Mouse (Mus musculus): ENCODE measurements around the gene Ttc32.

Ttc32 gene

DNA sequence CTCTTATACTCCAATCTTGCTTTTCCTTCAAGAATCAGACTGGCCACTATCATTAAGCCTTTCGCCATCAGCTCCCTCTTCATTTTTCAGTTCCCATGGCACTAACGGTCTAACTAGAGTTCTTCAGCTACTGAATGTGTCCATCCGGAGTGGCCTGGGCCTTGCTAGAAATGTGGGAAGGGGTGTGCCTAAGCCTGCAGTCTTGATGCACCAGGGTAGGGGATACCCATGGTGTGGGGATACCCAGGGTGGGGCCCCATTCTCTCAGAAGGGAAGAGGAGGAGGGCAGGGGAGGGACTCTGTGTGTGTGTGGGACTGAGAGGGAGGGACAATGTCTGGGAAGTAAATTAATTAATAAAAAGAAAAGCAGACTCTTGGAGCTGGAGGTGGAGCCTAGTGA, 13.0 kb downstream of the Ttc32 start:
- in situ Hi-C loops (cut with MboI, MseI) = loop anchor here (25.0 kb wide), 1 partner anchor 680 kb away; no protein-coding TSS in a partner anchor

DNA sequence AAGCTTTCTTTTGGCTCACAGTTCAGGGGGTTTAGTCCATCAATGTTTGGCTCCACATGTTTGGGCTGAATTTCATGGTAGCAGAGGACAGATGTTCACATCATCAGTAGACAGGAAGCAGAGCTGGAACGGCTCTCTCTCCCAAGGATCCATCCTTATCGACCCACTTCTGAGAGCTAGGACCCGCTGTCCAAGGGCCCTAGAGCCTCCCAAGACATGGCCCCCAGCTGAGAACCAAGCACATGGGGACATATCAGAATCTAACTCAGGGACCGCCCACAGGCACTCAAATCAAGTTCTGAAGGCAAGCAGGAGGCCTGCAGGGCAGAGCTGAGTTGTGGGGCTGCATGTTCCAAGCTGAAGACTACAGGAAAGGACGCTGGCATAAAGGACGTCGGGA, 14.9 kb downstream of the Ttc32 start:
- in situ Hi-C loops (cut with MboI, MseI) = loop anchor here (5.0 to 25.0 kb wide), 2 partner anchors 682 to 1548 kb away; no protein-coding TSS in a partner anchor

DNA sequence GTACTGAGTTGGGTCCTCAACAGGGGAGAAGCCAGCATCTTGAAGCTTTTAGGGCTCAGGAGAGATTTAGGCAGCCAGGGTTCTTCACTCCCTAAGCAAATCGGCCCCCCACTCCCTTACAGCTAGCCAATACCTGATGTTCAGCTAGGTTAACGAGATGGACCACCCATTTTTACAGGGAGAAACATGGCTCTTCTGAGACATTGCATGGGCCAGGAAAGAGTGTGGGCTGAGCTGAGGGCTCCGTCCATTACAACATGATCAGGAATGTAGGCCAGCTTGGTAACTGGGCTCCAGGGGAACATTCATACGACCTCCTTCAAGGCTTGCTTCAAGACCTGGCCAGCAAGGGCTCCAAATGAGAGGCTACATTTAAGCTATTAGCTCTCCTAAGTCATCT, 16.9 kb downstream of the Ttc32 start:
- in situ Hi-C loops (cut with MboI, MseI) = loop anchor here (5.0 to 25.0 kb wide), 2 partner anchors 684 to 1546 kb away; no protein-coding TSS in a partner anchor

DNA sequence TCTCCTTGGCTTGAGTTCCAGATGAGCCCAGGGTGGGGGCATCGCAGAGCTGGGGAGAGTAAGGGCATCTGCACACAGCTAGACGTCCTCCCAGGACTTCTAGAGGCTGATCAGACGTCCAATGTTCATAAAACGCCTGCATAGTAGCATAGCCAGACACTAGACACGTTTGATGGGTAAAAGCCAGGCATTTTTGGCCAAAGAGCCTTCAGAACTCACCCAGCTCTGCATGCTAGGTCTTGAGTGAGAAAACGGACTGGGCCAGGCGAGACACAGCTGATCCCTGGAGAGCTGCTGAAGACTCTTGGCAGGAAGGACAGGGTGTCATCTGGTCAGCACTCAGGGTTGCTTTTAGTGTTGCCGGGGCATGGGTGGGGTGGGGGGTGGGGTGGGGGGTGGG, 18.3 kb downstream of the Ttc32 start:
- in situ Hi-C loops (cut with MboI, MseI) = loop anchor here (5.0 to 25.0 kb wide), 2 partner anchors 686 to 1544 kb away; no protein-coding TSS in a partner anchor

DNA sequence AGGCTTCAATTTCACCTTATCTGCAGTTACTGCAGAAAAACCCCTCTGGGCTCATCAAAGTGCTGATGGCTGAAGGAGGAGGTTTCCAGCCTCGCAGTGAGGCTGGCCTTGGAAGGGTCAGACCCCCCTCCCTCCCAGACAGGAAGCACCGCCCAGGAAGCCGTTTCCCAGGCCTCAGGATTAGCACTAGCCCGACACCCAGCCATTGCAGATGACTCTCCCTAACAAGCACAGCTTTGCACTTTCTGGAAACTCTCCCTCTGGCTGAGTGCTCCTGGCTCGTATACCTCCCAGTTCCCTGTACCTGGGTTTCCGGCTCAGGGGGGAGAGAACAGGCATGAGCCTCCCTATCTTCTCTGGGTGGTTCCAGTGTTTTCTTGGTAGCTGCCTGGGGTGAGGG, 21.0 kb downstream of the Ttc32 start:
- in situ Hi-C loops (cut with MboI, MseI) = loop anchor here (10.0 kb wide), 1 partner anchor 534 kb away; no protein-coding TSS in a partner anchor

DNA sequence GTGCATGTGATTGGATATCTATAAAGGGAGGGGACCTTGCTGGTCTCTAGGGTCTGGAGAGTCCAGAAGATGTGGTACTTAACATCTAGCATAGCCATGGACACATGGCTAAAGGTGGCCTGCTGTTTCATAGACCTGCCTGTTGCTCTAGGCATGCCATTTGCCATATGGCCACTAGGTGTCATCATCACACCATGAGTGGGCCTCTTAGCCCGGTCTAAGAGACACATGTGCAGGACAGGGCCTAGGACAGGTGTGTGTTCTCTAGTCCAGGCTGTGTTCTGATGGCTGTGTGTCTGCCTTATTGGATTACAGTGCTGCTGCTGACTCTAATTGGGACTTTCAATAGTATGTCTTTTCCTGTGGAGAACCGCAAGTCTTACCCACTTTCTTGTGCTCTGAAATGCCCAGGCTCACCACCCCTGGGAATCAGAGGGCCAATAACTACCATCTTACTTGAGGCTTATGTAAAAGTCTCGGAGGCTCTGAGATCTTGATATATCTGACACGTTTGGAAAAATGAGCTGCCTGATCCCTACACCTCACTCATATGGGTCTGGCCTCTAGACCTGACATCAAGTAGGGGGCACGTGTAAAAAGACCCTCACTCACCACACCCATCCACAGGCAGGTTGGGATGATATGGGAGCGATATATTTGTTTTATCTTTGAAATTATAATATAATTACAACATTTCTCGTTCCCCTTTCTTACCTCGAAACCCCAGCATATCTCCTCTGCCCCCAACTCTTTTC, 22.5 kb downstream of the Ttc32 start:
- in situ Hi-C loops (cut with MboI, MseI) = loop anchor here (10.0 kb wide), 1 partner anchor 533 kb away; no protein-coding TSS in a partner anchor

DNA sequence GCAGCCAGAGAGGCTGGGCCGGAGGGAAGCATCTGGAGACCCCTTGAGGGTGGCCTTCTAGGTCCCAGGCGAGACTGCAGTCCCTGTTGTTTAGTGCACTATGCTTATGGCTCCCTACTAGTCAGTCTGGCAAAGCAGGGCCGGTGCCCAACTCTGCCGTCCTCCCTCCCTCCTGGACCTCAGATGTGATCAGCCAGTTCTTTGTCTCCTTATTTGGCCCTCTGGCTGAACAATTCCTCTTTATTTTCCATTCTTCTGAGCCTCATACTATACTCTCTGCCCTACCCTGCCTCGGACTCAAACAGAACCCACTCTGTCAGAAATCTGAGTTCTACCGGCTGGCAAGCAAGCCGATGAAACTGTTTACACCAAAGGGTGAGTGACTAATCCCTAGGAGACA, 23.5 kb downstream of the Ttc32 start:
- in situ Hi-C loops (cut with MboI, MseI) = loop anchor here (10.0 kb wide), 1 partner anchor 531 kb away; no protein-coding TSS in a partner anchor

DNA sequence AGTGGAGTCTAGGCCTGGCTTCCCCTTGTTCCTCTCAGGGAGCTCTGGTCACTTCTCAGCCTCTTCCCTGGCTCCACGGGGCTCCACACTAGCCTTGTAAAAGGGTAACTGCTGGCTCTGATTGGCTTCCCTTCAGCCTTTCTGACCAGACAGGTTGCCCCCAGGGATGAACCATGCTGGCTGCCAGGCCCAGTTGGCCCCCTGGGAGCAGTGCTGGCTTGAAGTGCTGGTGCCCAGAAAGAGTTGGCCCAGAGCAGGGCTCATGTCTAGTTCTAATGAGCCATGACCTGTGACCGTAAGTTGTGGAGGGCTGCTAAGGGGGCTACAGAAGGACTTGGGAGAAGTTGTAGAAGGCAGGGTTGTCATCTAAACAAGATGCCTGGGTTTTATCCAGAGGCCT, 24.2 kb downstream of the Ttc32 start:
- in situ Hi-C loops (cut with MboI, MseI) = loop anchor here (10.0 kb wide), 1 partner anchor 531 kb away; no protein-coding TSS in a partner anchor

DNA sequence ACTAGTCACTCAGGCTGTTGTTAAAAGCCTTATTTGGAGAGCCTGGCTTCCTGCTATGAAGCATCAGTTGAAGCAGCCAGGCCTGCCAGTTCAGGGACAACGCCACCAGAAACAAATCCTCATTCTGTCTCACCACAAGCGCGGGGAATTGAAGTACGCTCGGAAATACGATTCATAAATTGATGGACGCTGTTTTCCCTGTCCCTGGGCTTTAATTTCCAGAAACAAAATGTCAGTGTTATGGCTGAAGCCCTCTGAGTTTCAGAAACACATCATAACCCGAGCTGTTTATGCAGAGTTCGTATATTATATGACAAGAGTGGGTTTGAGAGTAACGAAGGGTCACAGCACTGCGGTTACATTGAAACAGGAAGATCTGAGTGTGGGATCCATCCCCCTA, 25.5 kb downstream of the Ttc32 start:
- in situ Hi-C loops (cut with MboI, MseI) = loop anchor here (5.0 to 10.0 kb wide), 2 partner anchors 530 to 1382 kb away; no protein-coding TSS in a partner anchor

DNA sequence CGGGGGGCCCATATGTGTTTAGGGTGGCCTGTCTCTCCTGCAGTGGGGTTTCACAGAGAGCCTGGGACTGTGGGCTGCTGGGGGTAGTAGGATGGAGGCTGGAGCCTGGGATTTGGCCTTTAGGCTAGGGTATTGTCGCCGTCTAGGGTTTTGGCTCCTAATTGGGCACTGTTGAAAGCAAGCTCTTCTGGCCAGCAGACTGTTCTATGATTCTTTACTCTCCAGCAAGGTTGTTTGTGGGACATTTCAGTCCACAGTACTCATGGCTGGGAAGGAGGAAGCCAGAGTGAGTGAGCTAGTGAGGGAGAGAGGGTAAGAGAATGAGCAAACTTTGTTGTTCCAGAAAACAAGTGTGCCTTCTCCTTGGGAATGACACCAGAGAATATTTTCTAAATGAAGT, 29.7 kb downstream of the Ttc32 start:
- in situ Hi-C loops (cut with MboI, MseI) = loop anchor here (5.0 to 10.0 kb wide), 2 partner anchors 525 to 1378 kb away; no protein-coding TSS in a partner anchor

DNA sequence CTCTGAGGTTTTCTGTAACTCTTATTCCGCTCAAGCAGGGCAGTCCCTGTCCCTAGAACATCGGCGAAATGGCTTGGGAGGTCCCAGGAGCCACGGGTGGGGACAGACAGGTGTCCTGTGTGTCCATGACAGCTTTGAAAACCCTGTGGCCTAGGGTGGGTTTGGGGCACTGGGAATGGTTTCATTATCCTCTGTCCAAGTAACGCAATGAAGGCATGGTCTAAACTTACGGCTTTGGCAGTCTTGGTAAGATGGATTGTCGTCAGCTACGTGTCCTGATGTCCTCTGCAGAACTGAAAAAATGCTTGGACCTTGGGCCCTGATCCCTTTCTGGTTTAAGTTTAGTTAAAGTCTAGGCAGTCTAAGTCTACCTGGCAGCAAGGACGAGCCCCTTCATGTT, 30.2 kb downstream of the Ttc32 start:
- in situ Hi-C loops (cut with MboI, MseI) = loop anchor here (5.0 to 10.0 kb wide), 2 partner anchors 525 to 1377 kb away; no protein-coding TSS in a partner anchor

DNA sequence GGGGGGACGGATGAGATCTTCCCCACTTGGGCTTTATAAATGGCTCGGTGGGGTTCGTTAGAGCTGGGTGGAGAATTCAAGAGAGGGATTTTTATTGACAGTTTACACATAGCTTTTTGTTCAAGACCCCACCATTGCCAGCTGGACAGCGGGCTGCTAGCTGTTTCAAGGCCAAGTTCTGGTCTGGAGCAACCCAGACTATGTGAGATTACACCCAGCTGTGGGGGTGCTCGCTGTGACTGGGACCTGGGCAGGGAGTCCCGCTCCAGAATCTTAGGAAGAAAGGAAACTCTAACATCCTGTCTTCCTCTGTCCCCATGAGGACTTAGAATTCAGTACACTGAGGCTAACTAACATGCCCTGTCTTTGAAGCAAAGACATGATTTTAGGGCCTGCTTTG, 33.8 kb downstream of the Ttc32 start:
- in situ Hi-C loops (cut with MboI, MseI) = no loop called here

DNA sequence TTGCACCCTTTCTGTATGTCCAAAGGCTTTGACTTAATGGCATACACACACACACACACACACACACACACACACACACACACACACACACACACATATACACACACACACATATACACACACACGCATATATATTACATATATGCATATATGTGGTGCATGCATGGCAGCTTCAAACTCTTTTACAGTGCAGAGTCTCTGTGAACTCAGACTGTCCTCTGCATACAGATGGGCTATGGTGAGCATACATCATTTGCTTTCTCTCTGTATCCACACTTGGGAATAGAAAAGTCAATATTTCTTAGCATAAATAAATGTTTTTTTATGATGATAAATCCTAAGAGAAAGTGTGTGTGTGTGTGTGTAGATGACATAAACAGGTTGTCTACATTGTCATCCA, 41.3 kb downstream of the Ttc32 start:
- in situ Hi-C loops (cut with MboI, MseI) = no loop called here

DNA sequence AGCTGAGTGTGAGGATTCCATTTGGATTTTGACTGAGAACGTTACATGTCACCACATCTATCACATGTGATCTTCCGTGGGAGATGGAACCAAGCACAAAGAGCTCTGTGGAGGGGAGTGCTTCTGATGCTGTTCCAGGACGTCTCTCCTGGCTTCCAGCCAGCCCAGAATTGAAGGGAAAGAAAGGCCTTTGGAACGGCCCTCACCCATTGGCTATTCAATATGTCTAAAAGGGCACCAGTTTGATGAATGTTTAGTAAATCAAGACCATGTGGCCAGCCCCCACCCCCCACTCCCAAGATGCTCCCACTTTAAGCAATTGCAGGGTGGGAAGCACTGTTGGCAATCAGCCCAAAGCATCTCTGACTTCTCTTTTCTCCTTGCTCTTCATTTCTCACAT, 41.7 kb downstream of the Ttc32 start:
- in situ Hi-C loops (cut with MboI, MseI) = no loop called here

DNA sequence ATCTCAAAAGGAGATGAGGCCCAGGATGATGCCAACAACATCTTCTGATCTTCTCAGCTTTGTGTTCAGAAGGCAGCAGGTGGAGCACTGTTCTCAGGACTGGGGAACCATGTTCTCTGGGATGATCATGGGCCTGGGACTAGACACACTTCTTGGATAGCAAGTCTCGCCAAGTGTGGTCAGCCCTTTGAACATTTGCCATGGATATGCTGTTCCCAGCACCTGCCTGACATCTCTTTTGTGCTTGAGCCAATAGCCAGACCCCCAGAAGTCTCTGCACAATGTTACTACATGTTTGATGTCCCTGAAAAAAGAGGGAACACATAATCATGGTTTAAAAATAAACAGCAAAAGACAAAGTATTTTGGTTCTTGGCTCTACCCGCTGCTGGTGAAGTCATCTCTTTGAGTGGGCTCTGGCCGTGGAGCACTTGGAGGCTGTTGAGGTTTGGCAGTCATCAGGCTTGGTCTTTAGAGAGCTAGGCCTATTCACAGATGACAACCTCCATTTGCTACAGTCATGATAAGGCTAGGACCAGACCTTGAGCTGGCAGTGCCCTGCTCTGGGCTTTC, 47.8 kb downstream of the Ttc32 start:
- in situ Hi-C loops (cut with MboI, MseI) = no loop called here

DNA sequence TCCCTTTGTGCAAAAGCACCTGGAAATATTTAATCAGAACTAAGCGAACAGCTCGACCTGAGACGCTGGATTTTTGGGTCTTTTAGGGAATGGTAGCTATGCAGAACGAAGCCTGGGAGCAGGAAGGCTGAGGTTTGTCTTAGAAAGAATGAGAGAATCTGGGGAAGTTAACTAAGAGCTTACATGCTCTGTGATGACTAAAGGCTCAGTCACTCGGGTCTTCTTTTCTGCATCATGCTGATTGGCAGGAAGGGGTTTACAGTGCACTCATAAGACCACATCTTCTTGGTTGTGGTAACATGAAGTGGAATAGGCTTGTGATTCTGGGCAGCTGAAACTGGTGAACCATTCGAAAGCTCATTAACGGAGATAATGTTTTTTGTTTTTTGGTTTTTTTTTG, 60.4 kb downstream of the Ttc32 start:
- in situ Hi-C loops (cut with MboI, MseI) = no loop called here

All from T-helper 1 cell (primary cell).